ENCODE assay signal across 19 mouse cellular contexts in the genomic region with DNA sequence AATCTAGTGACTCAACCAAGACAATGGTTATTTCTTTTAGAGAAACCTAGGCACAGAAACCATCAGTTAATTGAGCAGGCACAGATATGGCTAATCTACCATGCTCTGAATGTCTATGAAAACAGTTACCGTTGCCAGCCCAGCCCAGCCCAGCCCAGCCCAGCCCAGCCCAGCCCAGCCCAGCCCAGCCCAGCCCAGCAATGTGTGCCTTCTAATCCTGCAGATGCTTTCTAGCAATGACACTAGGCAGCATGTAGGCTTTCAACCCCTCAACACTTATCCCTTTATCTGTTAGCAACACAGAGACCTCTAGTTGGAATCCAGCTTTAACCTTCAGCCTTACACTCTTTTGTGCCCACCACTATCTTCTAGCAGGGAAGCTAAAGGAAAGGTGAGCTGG.
"Had no signal": no experiment of that assay in that cellular context is flagged by ENCODE, and none has a peak within 500 bp of the region (broad histone marks: within the 10 kb centered on the region; RNA-seq: fewer than 3 reads in every experiment).

No protein-coding gene starts in this region.

- H3K9ac ChIP-seq: limb, embryonic 13.5 days; lung, embryonic 14.5 days; midbrain, embryonic 12.5 days; midbrain, embryonic 15.5 days; neural tube, embryonic 13.5 days had no signal

- H3K36me3 ChIP-seq: limb, embryonic 10.5 days; limb, embryonic 13.5 days; midbrain, embryonic 12.5 days had no signal

- DNase-seq: kidney, adult 2 months; kidney, postnatal 25 days; layer of hippocampus, adult 9-11 months; lung, embryonic 14.5 days; lung, postnatal 36 days; retina, postnatal 1 day; right cerebral cortex, postnatal 25 days; spleen, adult 18-20 months; thymus, adult 18-20 months; thymus, postnatal 36 days had no signal

- H3K9me3 ChIP-seq: limb, embryonic 10.5 days; limb, embryonic 13.5 days; midbrain, embryonic 12.5 days; midbrain, embryonic 15.5 days; neural tube, embryonic 13.5 days had no signal

- H3K4me2 ChIP-seq: limb, embryonic 13.5 days; lung, embryonic 14.5 days; midbrain, embryonic 12.5 days; midbrain, embryonic 15.5 days; neural tube, embryonic 13.5 days had no signal

- H3K27ac ChIP-seq: kidney, postnatal 0 days; layer of hippocampus, adult 2 months; limb, embryonic 10.5 days; limb, embryonic 13.5 days; midbrain, embryonic 12.5 days; midbrain, embryonic 15.5 days; neural tube, embryonic 13.5 days had no signal

- H3K4me3 ChIP-seq: layer of hippocampus, adult 2 months; limb, embryonic 10.5 days; limb, embryonic 13.5 days; midbrain, embryonic 12.5 days; midbrain, embryonic 15.5 days; neural tube, embryonic 13.5 days had no signal

- H3K27me3 ChIP-seq: limb, embryonic 13.5 days; midbrain, embryonic 12.5 days; midbrain, embryonic 15.5 days; neural tube, embryonic 13.5 days had no signal

- H3K4me1 ChIP-seq: limb, embryonic 10.5 days; limb, embryonic 13.5 days; midbrain, embryonic 12.5 days; midbrain, embryonic 15.5 days; neural tube, embryonic 13.5 days had no signal

- ATAC-seq: intestine, postnatal 0 days; lung, postnatal 0 days; midbrain, embryonic 15.5 days had no signal
